ENCODE assay signal across 8 mouse cellular contexts in the genomic region with DNA sequence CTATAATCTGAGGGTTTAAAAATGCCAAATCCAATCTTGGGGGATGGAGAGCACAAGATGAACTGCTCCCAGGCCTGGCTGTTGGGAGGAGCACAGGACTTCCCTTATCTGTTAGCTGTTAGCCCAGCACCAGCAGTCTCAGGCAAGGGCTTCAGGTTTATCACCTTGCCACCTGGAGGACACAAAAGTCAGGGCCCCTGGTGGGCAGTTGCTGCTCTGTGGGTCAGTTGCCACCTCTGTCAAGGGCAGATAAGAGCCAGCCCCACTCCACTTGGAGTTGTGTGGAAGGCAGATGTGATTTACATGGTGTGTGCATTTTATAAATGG.
DNase-seq lines count a peak whose midpoint lies in the region; ATAC-seq and TF ChIP-seq lines count a peak whose summit lies in the region.

No protein-coding gene starts in this region.

- no peaks in the 10 kb centered on the region for H3K36me3 ChIP-seq in heart, embryonic 10.5 days
- H3K36me3 ChIP-seq in stomach, embryonic 14.5 days (ENCODE audit: control insufficient read depth, insufficient read depth, low read length), result no peaks in the 10 kb centered on the region
- H3K36me3 ChIP-seq in stomach, postnatal 0 days (ENCODE audit: control insufficient read depth, insufficient read depth, low read length), result no peaks in the 10 kb centered on the region
- H3K36me3 ChIP-seq in midbrain, embryonic 13.5 days, result no peaks in the 10 kb centered on the region

- H3K27me3 ChIP-seq in heart, embryonic 10.5 days (ENCODE audit: insufficient read depth, poor library complexity, severe bottlenecking), result peaks cover 13% of the 10 kb centered on the region; the same call in 1 of the 2 replicates
- no peaks in the 10 kb centered on the region for H3K27me3 ChIP-seq in stomach, embryonic 14.5 days (ENCODE audit: control insufficient read depth, insufficient read depth, low read length)
- H3K27me3 ChIP-seq in stomach, postnatal 0 days (ENCODE audit: control insufficient read depth, insufficient read depth, low read length), result no peaks in the 10 kb centered on the region
- no peaks in the 10 kb centered on the region for H3K27me3 ChIP-seq in midbrain, embryonic 13.5 days

- no peak for TF ChIP-seq EP300 in stomach, postnatal 0 days (optimal IDR thresholded peaks at IDR 0.05)

- no peaks in the 10 kb centered on the region for H3K9me3 ChIP-seq in heart, embryonic 10.5 days
- no peaks in the 10 kb centered on the region for H3K9me3 ChIP-seq in stomach, embryonic 14.5 days (ENCODE audit: control insufficient read depth, low read depth, low read length)
- H3K9me3 ChIP-seq in stomach, postnatal 0 days (ENCODE audit: control insufficient read depth, low read length), result no peaks in the 10 kb centered on the region
- H3K9me3 ChIP-seq in midbrain, embryonic 13.5 days, result no peaks in the 10 kb centered on the region

- H3K4me1 ChIP-seq in heart, embryonic 10.5 days, result peaks cover 26% of the 10 kb centered on the region
- peaks cover 5% of the 10 kb centered on the region for H3K4me1 ChIP-seq in stomach, embryonic 14.5 days (ENCODE audit: control insufficient read depth, insufficient read depth, low read length)
- no peaks in the 10 kb centered on the region for H3K4me1 ChIP-seq in stomach, postnatal 0 days (replicated peaks; ENCODE audit: control insufficient read depth, insufficient read depth)
- peaks cover 36% of the 10 kb centered on the region for H3K4me1 ChIP-seq in midbrain, embryonic 13.5 days (replicated peaks)

- H3K4me3 ChIP-seq in heart, embryonic 10.5 days, result 0 out of 2 replicates have a peak overlapping the region, but pooled peaks have one; percentile 6
- H3K4me3 ChIP-seq in stomach, embryonic 14.5 days (ENCODE audit: low read depth, low read length), result no peak overlapping the region
- no peak overlapping the region for H3K4me3 ChIP-seq in stomach, postnatal 0 days (ENCODE audit: low read depth, low read length)
- no peak overlapping the region for H3K4me3 ChIP-seq in midbrain, embryonic 13.5 days (replicated peaks)

- no peak overlapping the region for H3K4me2 ChIP-seq in stomach, embryonic 14.5 days (replicated peaks; ENCODE audit: low read depth, low read length)
- no peak overlapping the region for H3K4me2 ChIP-seq in stomach, postnatal 0 days (replicated peaks; ENCODE audit: low read depth)
- peak overlapping the region; percentile 21 for H3K4me2 ChIP-seq in midbrain, embryonic 13.5 days (replicated peaks)

- no peak for ATAC-seq in stomach, embryonic 14.5 days (ENCODE audit: insufficient number of reproducible peaks, insufficient read depth, low FRiP score, low read depth)
- ATAC-seq in stomach, postnatal 0 days (ENCODE audit: low FRiP score, low TSS enrichment), result no peak
- peak; percentile 41 for ATAC-seq in midbrain, embryonic 13.5 days
- ATAC-seq in CD4-positive, CD25-positive, alpha-beta regulatory T cell, adult 4 months, result no peak

- no peak for TF ChIP-seq CTCF in stomach, postnatal 0 days (IDR thresholded peaks at IDR 0.05; ENCODE audit: low read depth)

- H3K27ac ChIP-seq in heart, embryonic 10.5 days, result peak overlapping the region; percentile 43
- peak overlapping the region; percentile 39; the same call in 1 of the 2 replicates for H3K27ac ChIP-seq in stomach, embryonic 14.5 days (ENCODE audit: low read length)
- H3K27ac ChIP-seq in stomach, postnatal 0 days (replicated peaks), result no peak overlapping the region
- peak overlapping the region; percentile 87 for H3K27ac ChIP-seq in midbrain, embryonic 13.5 days

- H3K9ac ChIP-seq in stomach, embryonic 14.5 days (replicated peaks; ENCODE audit: low read depth, low read length), result no peak overlapping the region
- H3K9ac ChIP-seq in stomach, postnatal 0 days (ENCODE audit: low read length), result no peak overlapping the region
- H3K9ac ChIP-seq in midbrain, embryonic 13.5 days (replicated peaks), result 0 out of 2 replicates have a peak overlapping the region, but pooled peaks have one; percentile 16

- DNase-seq in heart, embryonic 10.5 days (ENCODE audit: low spot score), result no peak
- no peak for DNase-seq in heart, adult 18-20 months
- no peak for DNase-seq in stomach, postnatal 0 days (ENCODE audit: low spot score)
- no peak for DNase-seq in embryo, embryonic 10 days (ENCODE audit: low spot score)
- no peak for DNase-seq in adrenal gland, postnatal 25 days
